Mouse (Mus musculus) MEL (cell line): ENCODE results near the gene Mtmr10.

ENCODE experiments used
- BHLHE40 ChIP-seq: IDR thresholded peaks from 2 replicates; pipeline ENCODE4 v1.6.1; 2012; ENCODE audit warnings: low read depth, mild to moderate bottlenecking, inconsistent platforms, low read length, improper control_type of control experiment, borderline replicate concordance
- CTCF ChIP-seq, 3 experiments: IDR thresholded peaks in 2 of 3; conservative IDR thresholded peaks in 1 of 3; 2 replicates each; pipeline ENCODE4 v1.5.1; 2011 to 2012; ENCODE audit warnings: low read length in 3 of 3, low read depth in 2 of 3, mild to moderate bottlenecking in 2 of 3, improper control_type of control experiment in 1 of 3, inconsistent platforms in 1 of 3, mixed read lengths in 1 of 3, moderate library complexity in 1 of 3; ENCODE audit not compliant: control insufficient read depth in 1 of 3, insufficient read depth in 1 of 3, poor library complexity in 1 of 3, severe bottlenecking in 1 of 3
- E2F4 ChIP-seq: IDR thresholded peaks from 2 replicates; pipeline ENCODE4 v1.6.1; 2011; ENCODE audit warnings: low read depth, low read length, improper control_type of control experiment, borderline replicate concordance
- EP300 ChIP-seq, 2 experiments: IDR thresholded peaks; 2 replicates each; pipeline ENCODE4 v1.6.1; 2011; ENCODE audit warnings: improper control_type of control experiment in 2 of 2, low read length in 2 of 2, low read depth in 1 of 2, mild to moderate bottlenecking in 1 of 2
- GABPA ChIP-seq: IDR thresholded peaks from 2 replicates; pipeline ENCODE4 v1.6.1; 2012; ENCODE audit warnings: low read depth, mild to moderate bottlenecking, inconsistent platforms, low read length, improper control_type of control experiment, moderate library complexity
- GATA1 ChIP-seq: IDR thresholded peaks from 2 replicates; pipeline ENCODE4 v1.6.1; 2011; ENCODE audit warnings: low read depth, low read length, improper control_type of control experiment
- NRF1 ChIP-seq: IDR thresholded peaks from 2 replicates; pipeline ENCODE4 v1.6.1; 2014; ENCODE audit warnings: low read depth, mild to moderate bottlenecking, inconsistent platforms, low read length, improper control_type of control experiment, moderate library complexity; ENCODE audit not compliant: poor library complexity, insufficient read depth, severe bottlenecking
- POLR2A ChIP-seq, 2 experiments: IDR thresholded peaks; 2 replicates each; pipeline ENCODE4 v1.6.1; 2011 to 2012; ENCODE audit warnings: low read length in 2 of 2, mild to moderate bottlenecking in 2 of 2, control low read depth in 1 of 2, improper control_type of control experiment in 1 of 2, low read depth in 1 of 2, moderate library complexity in 1 of 2; ENCODE audit not compliant: control insufficient read depth in 1 of 2, insufficient read depth in 1 of 2, poor library complexity in 1 of 2
- POLR2AphosphoS5 ChIP-seq: IDR thresholded peaks from 2 replicates; pipeline ENCODE4 v1.6.1; 2012; ENCODE audit warnings: low read depth, borderline replicate concordance, mild to moderate bottlenecking, inconsistent platforms, low read length, moderate library complexity, mixed read lengths
- TCF12 ChIP-seq: IDR thresholded peaks from 2 replicates; pipeline ENCODE4 v1.6.1; 2014; ENCODE audit warnings: low read depth, mild to moderate bottlenecking, inconsistent platforms, low read length, improper control_type of control experiment, moderate library complexity
- UBTF ChIP-seq: IDR thresholded peaks from 2 replicates; pipeline ENCODE4 v1.6.1; 2012; ENCODE audit warnings: low read depth, mild to moderate bottlenecking, inconsistent platforms, low read length, improper control_type of control experiment, moderate library complexity, borderline replicate concordance; ENCODE audit not compliant: insufficient read depth
- ZKSCAN1 ChIP-seq: IDR thresholded peaks from 2 replicates; pipeline ENCODE4 v1.6.1; 2012; ENCODE audit warnings: low read depth, mild to moderate bottlenecking, inconsistent platforms, low read length, improper control_type of control experiment, moderate library complexity
- ZNF384 ChIP-seq: IDR thresholded peaks from 2 replicates; pipeline ENCODE4 v1.6.1; 2012; ENCODE audit warnings: low read depth, mild to moderate bottlenecking, inconsistent platforms, low read length, improper control_type of control experiment

DNA sequence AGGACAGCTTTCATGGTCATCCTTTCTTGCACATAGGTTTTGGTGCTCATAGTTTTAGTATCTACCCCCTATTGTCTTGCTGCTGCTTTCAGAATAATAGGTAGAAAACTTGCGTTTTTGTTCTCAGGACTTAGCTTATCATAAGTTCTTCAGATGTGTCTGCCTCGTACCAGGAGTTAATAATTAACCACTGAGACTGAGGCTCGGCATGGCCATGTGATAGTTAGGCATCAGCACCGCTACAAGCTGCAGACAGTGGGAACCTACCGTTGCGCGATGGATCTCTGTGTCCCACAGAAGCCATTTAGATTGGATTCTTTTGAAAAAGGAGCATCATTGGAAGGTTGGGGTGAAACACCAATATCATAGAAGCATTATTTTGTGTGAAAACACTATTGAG is 25.4 kb downstream of the Mtmr10 start:
- TF ChIP-seq POLR2A (IDR thresholded peaks at IDR 0.05; ENCODE audit: control insufficient read depth in 1 of 2, insufficient read depth in 1 of 2, low read depth in 1 of 2, low read length in 2 of 2, poor library complexity in 1 of 2) (no peak), GABPA (no peak), NRF1 (no peak), UBTF (no peak), CTCF (IDR thresholded peaks at IDR 0.05 in 2 of 3, conservative IDR thresholded peaks at IDR 0.05 in 1 of 3; ENCODE audit: control insufficient read depth in 1 of 3, insufficient read depth in 1 of 3, low read depth in 2 of 3, low read length in 3 of 3, poor library complexity in 1 of 3, severe bottlenecking in 1 of 3) (no peak), EP300 (IDR thresholded peaks at IDR 0.05; ENCODE audit: low read depth in 1 of 2, low read length in 2 of 2) (no peak), ZKSCAN1 (no peak), TCF12 (no peak), BHLHE40 (no peak), E2F4 (no peak), POLR2AphosphoS5 (no peak), GATA1 (no peak), ZNF384 (no peak)
